Mouse (Mus musculus) neutrophil, adult 65 days (primary cell): ENCODE measurements around the gene Rnf146. TPM values are rescaled to one million over a fixed set of nuclear protein-coding genes. Genes with fewer than 3 reads are reported as not detected.

Source experiments
- total RNA-seq: library from RNA; stranded (reverse); gene quantifications from 2 replicates; pipeline ENCODE4 v1.2.4, GENCODE M21; 2023

Rnf146 gene
- 69.4 and 110 TPM in 2 replicates for total RNA-seq

DNA sequence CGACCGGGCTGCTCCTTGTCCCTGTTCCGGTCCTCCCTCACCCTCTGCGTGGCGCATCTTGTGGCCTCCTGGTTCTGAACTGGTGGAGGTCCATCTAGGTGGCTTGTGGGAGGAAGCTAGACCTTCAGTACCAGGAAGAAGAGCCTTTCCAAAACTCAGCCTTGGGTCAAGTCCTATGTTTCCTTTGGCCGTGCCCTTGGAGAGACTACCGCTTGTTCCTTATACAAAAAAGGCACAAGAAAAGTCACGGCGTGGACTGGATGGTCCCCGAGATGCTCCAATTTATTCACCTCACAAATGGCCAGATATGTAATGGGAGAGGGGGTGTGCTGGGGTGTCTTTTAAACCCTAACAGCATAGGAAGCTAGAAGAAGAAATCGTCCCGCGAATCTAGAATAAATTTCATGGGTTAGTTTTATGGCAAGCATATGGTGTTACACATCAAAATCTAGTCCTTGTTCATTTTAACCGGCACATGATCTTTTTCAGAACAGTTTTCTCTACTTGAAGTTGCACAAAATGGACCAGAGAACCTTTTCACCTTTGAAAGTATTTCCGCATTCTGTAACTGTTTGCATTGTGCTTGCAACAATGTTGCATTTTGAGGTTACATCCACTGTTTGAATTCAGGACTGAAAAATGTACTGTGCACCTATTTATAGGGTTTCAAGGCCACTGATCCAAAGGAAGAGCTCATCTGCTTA, at the start of gene Rnf146:
Gene Rnf146, minus strand, starts transcription at position 246 of the 704 bp plus-strand sequence.

GRCm38 (mm10) chr10:29313064-29313638, 49.1 kb downstream of the Rnf146 start, which contains the start of gene Echdc1:
TSS of gene Echdc1 (plus strand) at chr10:29313166.

Other genes starting within 250 kb of the Rnf146 start
- gene Soga3, start 218.6 kb downstream of the Rnf146 start, total RNA-seq, result not detected in 2 replicates
- not detected in 2 replicates for gene Gm49353, start 163.5 kb downstream of the Rnf146 start, total RNA-seq
- not detected in 2 replicates for gene 9330159F19Rik, start 150.8 kb downstream of the Rnf146 start, total RNA-seq
- gene Echdc1, start 49.3 kb downstream of the Rnf146 start, total RNA-seq, result 1.1 and 3.2 TPM in 2 replicates
- not detected in 2 replicates for gene Rspo3, start 173.4 kb upstream of the Rnf146 start, total RNA-seq